Mouse (Mus musculus): ENCODE measurements around the gene Cds2. TPM values are rescaled to one million over a fixed set of nuclear protein-coding genes. Genes with fewer than 3 reads are reported as not detected.

The Cds2 gene
- total RNA-seq, 1 experiment = 73.9 TPM

DNA sequence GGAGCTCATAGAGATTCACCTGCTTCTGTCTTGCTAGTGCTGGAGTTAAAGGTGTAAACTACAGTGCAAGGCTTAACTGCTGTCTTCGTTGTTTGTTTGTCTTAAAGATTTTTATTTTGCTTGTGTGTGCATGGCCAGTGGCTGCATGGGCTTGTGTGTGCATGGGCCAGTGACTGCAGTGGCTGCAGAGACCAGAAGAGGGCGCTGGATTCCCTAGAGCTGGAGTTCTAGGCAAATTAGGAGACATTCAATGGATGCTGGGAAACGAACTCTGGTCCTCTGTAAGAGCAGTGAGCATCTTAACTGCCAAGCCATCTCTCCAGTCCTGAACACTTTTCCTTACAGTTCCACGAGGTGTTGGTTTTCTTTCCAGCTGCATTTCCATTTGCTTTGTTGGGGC lies 12.6 kb downstream of the Cds2 start:
- in situ Hi-C loops (cut with MboI; ENCODE audit: low sequenced_read_pairs in 2 of 2, unreplicated experiment in 2 of 2) = no loop called here
- Histone ChIP-seq H3K27ac (ENCODE audit: insufficient read depth, low read depth, low read length, poor library complexity, severe bottlenecking) (no peak overlapping the region), H3K4me3 (ENCODE audit: insufficient read depth in 1 of 2, low read depth in 1 of 2, low read length in 2 of 2, poor library complexity in 1 of 2, severe bottlenecking in 1 of 2) (no peak overlapping the region), H3K36me3 (ENCODE audit: control insufficient read depth, insufficient read depth, low read length, poor library complexity, severe bottlenecking) (peaks cover 2% of the 10 kb centered on the region; the same call in 1 of the 2 replicates), H3K9me3 (ENCODE audit: control insufficient read depth, insufficient read depth, low read depth, low read length) (no peaks in the 10 kb centered on the region), H3K9ac (ENCODE audit: insufficient read depth, low read depth, low read length, poor library complexity, severe bottlenecking) (no peak overlapping the region), H3K4me1 (ENCODE audit: control insufficient read depth in 2 of 2, insufficient read depth in 2 of 2, low read length in 2 of 2, poor library complexity in 1 of 2) (peaks cover 2 to 7% of the 10 kb centered on the region in 2 experiments; a peak in 2 of 4 replicates)
- no peak for DNase-seq (ENCODE audit: low read depth, low spot score)
- TF ChIP-seq ZNF384 (IDR thresholded peaks at IDR 0.05; ENCODE audit: low read depth, low read length) (no peak), ZC3H11A (IDR thresholded peaks at IDR 0.05; ENCODE audit: borderline replicate concordance, low read depth, low read length) (no peak), CHD2 (IDR thresholded peaks at IDR 0.05; ENCODE audit: low read depth, low read length) (no peak), MAFK (IDR thresholded peaks at IDR 0.05; ENCODE audit: insufficient read depth, low read depth, low read length) (no peak), HCFC1 (IDR thresholded peaks at IDR 0.05; ENCODE audit: borderline replicate concordance, insufficient read depth, low read length) (no peak)

DNA sequence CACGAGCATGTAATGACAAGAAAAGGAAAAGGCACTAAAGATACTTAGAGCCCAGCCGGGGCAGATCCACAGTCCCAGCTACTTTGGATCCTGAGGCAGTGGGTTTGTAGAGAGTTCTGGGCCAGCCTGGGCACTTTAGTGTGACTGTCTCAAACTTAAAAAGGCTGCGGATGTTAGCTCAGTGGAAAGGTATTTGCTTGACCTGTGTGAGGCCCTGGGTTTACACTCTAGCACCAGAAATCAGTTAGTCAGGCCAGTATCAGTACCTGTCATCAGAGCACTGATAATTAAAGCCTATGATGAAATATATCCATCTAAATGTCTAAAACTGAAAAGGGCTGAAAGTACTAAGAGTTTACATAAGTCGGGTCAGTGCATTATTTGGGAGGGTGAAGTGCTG lies 13.3 kb downstream of the Cds2 start:
- in situ Hi-C loops (cut with MboI; ENCODE audit: low sequenced_read_pairs in 2 of 2, unreplicated experiment in 2 of 2) = no loop called here
- Histone ChIP-seq H3K4me1 (ENCODE audit: control insufficient read depth in 2 of 2, insufficient read depth in 2 of 2, low read length in 2 of 2, poor library complexity in 1 of 2) (peaks cover 5 to 12% of the 10 kb centered on the region in 2 experiments; a peak in 2 of 4 replicates), H3K9me3 (ENCODE audit: control insufficient read depth, insufficient read depth, low read depth, low read length) (no peaks in the 10 kb centered on the region), H3K27ac (ENCODE audit: insufficient read depth, low read depth, low read length, poor library complexity, severe bottlenecking) (no peak overlapping the region), H3K9ac (ENCODE audit: insufficient read depth, low read depth, low read length, poor library complexity, severe bottlenecking) (no peak overlapping the region), H3K36me3 (ENCODE audit: control insufficient read depth, insufficient read depth, low read length, poor library complexity, severe bottlenecking) (peaks cover 2% of the 10 kb centered on the region; the same call in 1 of the 2 replicates), H3K4me3 (ENCODE audit: insufficient read depth in 1 of 2, low read depth in 1 of 2, low read length in 2 of 2, poor library complexity in 1 of 2, severe bottlenecking in 1 of 2) (no peak overlapping the region)
- TF ChIP-seq MAFK (IDR thresholded peaks at IDR 0.05; ENCODE audit: insufficient read depth, low read depth, low read length) (no peak), HCFC1 (IDR thresholded peaks at IDR 0.05; ENCODE audit: borderline replicate concordance, insufficient read depth, low read length) (no peak), ZC3H11A (IDR thresholded peaks at IDR 0.05; ENCODE audit: borderline replicate concordance, low read depth, low read length) (no peak), CHD2 (IDR thresholded peaks at IDR 0.05; ENCODE audit: low read depth, low read length) (no peak), ZNF384 (IDR thresholded peaks at IDR 0.05; ENCODE audit: low read depth, low read length) (no peak)
- no peak for DNase-seq (ENCODE audit: low read depth, low spot score)

GRCm38 (mm10) chr2:132278273-132278853 lies 15.4 kb downstream of the Cds2 start:
- in situ Hi-C loops (cut with MboI; ENCODE audit: low sequenced_read_pairs in 2 of 2, unreplicated experiment in 2 of 2) = no loop called here
- Histone ChIP-seq H3K9me3 (ENCODE audit: control insufficient read depth, insufficient read depth, low read depth, low read length) (no peaks in the 10 kb centered on the region), H3K4me1 (ENCODE audit: control insufficient read depth in 2 of 2, insufficient read depth in 2 of 2, low read length in 2 of 2, poor library complexity in 1 of 2) (peaks cover 6 to 19% of the 10 kb centered on the region in 2 experiments), H3K36me3 (ENCODE audit: control insufficient read depth, insufficient read depth, low read length, poor library complexity, severe bottlenecking) (peaks cover 2% of the 10 kb centered on the region; the same call in 1 of the 2 replicates), H3K9ac (ENCODE audit: insufficient read depth, low read depth, low read length, poor library complexity, severe bottlenecking) (no peak overlapping the region), H3K27ac (ENCODE audit: insufficient read depth, low read depth, low read length, poor library complexity, severe bottlenecking) (no peak overlapping the region), H3K4me3 (ENCODE audit: insufficient read depth in 1 of 2, low read depth in 1 of 2, low read length in 2 of 2, poor library complexity in 1 of 2, severe bottlenecking in 1 of 2) (no peak overlapping the region)
- DNase-seq (ENCODE audit: low read depth, low spot score) = no peak
- TF ChIP-seq HCFC1 (IDR thresholded peaks at IDR 0.05; ENCODE audit: borderline replicate concordance, insufficient read depth, low read length) (no peak), CHD2 (IDR thresholded peaks at IDR 0.05; ENCODE audit: low read depth, low read length) (no peak), ZC3H11A (IDR thresholded peaks at IDR 0.05; ENCODE audit: borderline replicate concordance, low read depth, low read length) (no peak), MAFK (IDR thresholded peaks at IDR 0.05; ENCODE audit: insufficient read depth, low read depth, low read length) (no peak), ZNF384 (IDR thresholded peaks at IDR 0.05; ENCODE audit: low read depth, low read length) (no peak)

DNA sequence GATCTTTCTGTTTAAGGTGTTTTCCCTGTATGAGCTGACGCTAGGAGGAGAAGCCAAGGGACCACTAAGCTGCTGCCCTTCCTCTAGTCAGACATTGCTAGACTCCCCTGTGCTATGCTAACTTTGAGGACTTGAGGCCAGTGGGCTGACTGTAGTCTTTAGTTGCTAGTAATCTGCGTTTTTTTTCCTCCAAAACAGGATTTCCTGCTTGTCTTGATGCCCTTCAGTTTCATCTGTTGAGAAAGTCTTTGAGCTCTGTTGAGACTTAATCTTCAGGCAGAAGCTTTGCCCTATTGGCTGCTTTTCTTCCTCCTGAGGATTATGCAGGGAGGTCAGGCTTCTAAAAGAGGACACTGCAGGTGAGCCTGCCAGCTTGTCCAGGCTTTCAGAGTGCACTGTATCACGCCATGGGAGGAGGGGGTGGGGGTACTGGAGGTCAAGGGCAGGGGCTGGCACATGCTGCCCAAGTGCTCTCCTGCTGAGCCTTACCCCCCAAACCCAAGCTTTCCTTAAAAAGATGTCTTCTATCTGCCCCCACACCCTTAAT lies 16.5 kb downstream of the Cds2 start:
- no peaks in the 10 kb centered on the region for H3K9me3 ChIP-seq (ENCODE audit: control insufficient read depth, insufficient read depth, low read depth, low read length)
- no peak overlapping the region for H3K9ac ChIP-seq (ENCODE audit: insufficient read depth, low read depth, low read length, poor library complexity, severe bottlenecking)
- peaks cover 2% of the 10 kb centered on the region; the same call in 1 of the 2 replicates for H3K36me3 ChIP-seq (ENCODE audit: control insufficient read depth, insufficient read depth, low read length, poor library complexity, severe bottlenecking)
- peaks cover 6 to 19% of the 10 kb centered on the region in 2 experiments for H3K4me1 ChIP-seq (ENCODE audit: control insufficient read depth in 2 of 2, insufficient read depth in 2 of 2, low read length in 2 of 2, poor library complexity in 1 of 2)
- no peak overlapping the region for H3K4me3 ChIP-seq (ENCODE audit: insufficient read depth in 1 of 2, low read depth in 1 of 2, low read length in 2 of 2, poor library complexity in 1 of 2, severe bottlenecking in 1 of 2)
- no peak overlapping the region for H3K27ac ChIP-seq (ENCODE audit: insufficient read depth, low read depth, low read length, poor library complexity, severe bottlenecking)
- in situ Hi-C loops (cut with MboI; ENCODE audit: low sequenced_read_pairs in 2 of 2, unreplicated experiment in 2 of 2) = no loop called here
- no peak for DNase-seq (ENCODE audit: low read depth, low spot score)
- no peak for TF ChIP-seq ZC3H11A (IDR thresholded peaks at IDR 0.05; ENCODE audit: borderline replicate concordance, low read depth, low read length)
- no peak for TF ChIP-seq MAFK (IDR thresholded peaks at IDR 0.05; ENCODE audit: insufficient read depth, low read depth, low read length)
- no peak for TF ChIP-seq HCFC1 (IDR thresholded peaks at IDR 0.05; ENCODE audit: borderline replicate concordance, insufficient read depth, low read length)
- TF ChIP-seq CHD2 (IDR thresholded peaks at IDR 0.05; ENCODE audit: low read depth, low read length) = no peak
- TF ChIP-seq ZNF384 (IDR thresholded peaks at IDR 0.05; ENCODE audit: low read depth, low read length) = no peak

All from ES-E14 (cell line).